Mouse (Mus musculus): ENCODE measurements around the gene Zfp281. TPM values are rescaled to one million over a fixed set of nuclear protein-coding genes. Genes with fewer than 3 reads are reported as not detected.

The Zfp281 gene
- polyA plus RNA-seq (2015; fragmentation: Nextera tagmentation; extraction: Ambion mirVana): 23.9 TPM in 2 replicates

- Histone ChIP-seq H3K27ac (peak within 1 kb of the TSS; percentile 96), H3K4me2 (peak within 1 kb of the TSS; percentile 81), H3K9me3 (no peaks in the 10 kb centered on the region), H3K4me1 (peaks cover 38% of the 10 kb centered on the region), H3K4me3 (peak within 1 kb of the TSS; percentile 72), H3K9ac (peak within 1 kb of the TSS; percentile 96), H3K27me3 (replicated peaks) (no peaks in the 10 kb centered on the region), H3K36me3 (replicated peaks) (peaks cover 17% of the 10 kb centered on the region)
- 2% methylated on average over 45 of the region's 45 CpGs for WGBS
- ATAC-seq (replicated peaks): peak; percentile 99
Measured at GRCm38 (mm10) chr1:136624146-136625018, at the start of gene Zfp281. TSS of gene Zfp281 (plus strand) at chr1:136624901.

- no peak for ATAC-seq (replicated peaks)
- Histone ChIP-seq H3K36me3 (replicated peaks) (no peaks in the 10 kb centered on the region), H3K9me3 (no peaks in the 10 kb centered on the region), H3K27me3 (replicated peaks) (no peaks in the 10 kb centered on the region), H3K4me3 (no peak overlapping the region), H3K9ac (no peak overlapping the region), H3K4me2 (no peak overlapping the region), H3K27ac (no peak overlapping the region), H3K4me1 (0 out of 2 replicates have a peak, but pooled peaks cover 3% of the 10 kb centered on the region)
- 29% methylated on average over 16 of the region's 16 CpGs for WGBS
Measured at GRCm38 (mm10) chr1:136577890-136578663, 46.6 kb upstream of the Zfp281 start.

- 88% methylated on average over 14 of the region's 14 CpGs for WGBS
- no peak overlapping the region for H3K4me3 ChIP-seq
- H3K9me3 ChIP-seq: no peaks in the 10 kb centered on the region
- H3K4me2 ChIP-seq: no peak overlapping the region
- no peaks in the 10 kb centered on the region for H3K27me3 ChIP-seq (replicated peaks)
- no peaks in the 10 kb centered on the region for H3K36me3 ChIP-seq (replicated peaks)
- H3K27ac ChIP-seq: no peak overlapping the region
- no peak for ATAC-seq (replicated peaks)
- H3K9ac ChIP-seq: no peak overlapping the region
- 0 out of 2 replicates have a peak, but pooled peaks cover 3% of the 10 kb centered on the region for H3K4me1 ChIP-seq
Measured at GRCm38 (mm10) chr1:136579360-136579759, 45.3 kb upstream of the Zfp281 start.

- no peak overlapping the region for H3K4me2 ChIP-seq
- H3K27me3 ChIP-seq (replicated peaks): no peaks in the 10 kb centered on the region
- H3K9ac ChIP-seq: no peak overlapping the region
- H3K9me3 ChIP-seq: no peaks in the 10 kb centered on the region
- 91% methylated on average over 8 of the region's 8 CpGs for WGBS
- no peak overlapping the region for H3K27ac ChIP-seq
- no peaks in the 10 kb centered on the region for H3K36me3 ChIP-seq (replicated peaks)
- H3K4me3 ChIP-seq: no peak overlapping the region
- 0 out of 2 replicates have a peak, but pooled peaks cover 3% of the 10 kb centered on the region for H3K4me1 ChIP-seq
- ATAC-seq (replicated peaks): no peak
Measured at GRCm38 (mm10) chr1:136580266-136580665, 44.4 kb upstream of the Zfp281 start.

- ATAC-seq (replicated peaks): no peak
- no peaks in the 10 kb centered on the region for H3K36me3 ChIP-seq (replicated peaks)
- H3K27ac ChIP-seq: no peak overlapping the region
- no peak overlapping the region for H3K4me2 ChIP-seq
- WGBS: 92% methylated on average over 8 of the region's 8 CpGs
- H3K4me3 ChIP-seq: no peak overlapping the region
- H3K9ac ChIP-seq: no peak overlapping the region
- 0 out of 2 replicates have a peak, but pooled peaks cover 3% of the 10 kb centered on the region for H3K4me1 ChIP-seq
- no peaks in the 10 kb centered on the region for H3K9me3 ChIP-seq
- H3K27me3 ChIP-seq (replicated peaks): no peaks in the 10 kb centered on the region
Measured at GRCm38 (mm10) chr1:136581841-136582240, 42.9 kb upstream of the Zfp281 start.

- Histone ChIP-seq H3K27ac (no peak overlapping the region), H3K27me3 (replicated peaks) (no peaks in the 10 kb centered on the region), H3K9me3 (no peaks in the 10 kb centered on the region), H3K36me3 (replicated peaks) (no peaks in the 10 kb centered on the region), H3K4me1 (peaks cover 12% of the 10 kb centered on the region; the same call in 1 of the 2 replicates), H3K9ac (no peak overlapping the region), H3K4me2 (no peak overlapping the region), H3K4me3 (no peak overlapping the region)
- WGBS: 81% methylated on average over 13 of the region's 13 CpGs
- no peak for ATAC-seq (replicated peaks)
Measured at GRCm38 (mm10) chr1:136587761-136588405, 36.8 kb upstream of the Zfp281 start.

- Histone ChIP-seq H3K36me3 (replicated peaks) (no peaks in the 10 kb centered on the region), H3K4me3 (peak overlapping the region; percentile 21), H3K27me3 (replicated peaks) (no peaks in the 10 kb centered on the region), H3K27ac (no peak overlapping the region), H3K9ac (no peak overlapping the region), H3K9me3 (no peaks in the 10 kb centered on the region), H3K4me2 (peak overlapping the region; percentile 49), H3K4me1 (peaks cover 12% of the 10 kb centered on the region; the same call in 1 of the 2 replicates)
- 10% methylated on average over 9 of the region's 9 CpGs for WGBS
- 0 out of 2 replicates have a peak, but pooled peaks have one; percentile 39 for ATAC-seq (replicated peaks)
Measured at GRCm38 (mm10) chr1:136588908-136589307, 35.8 kb upstream of the Zfp281 start.

GRCm38 (mm10) chr1:136592741-136593140, 32.0 kb upstream of the Zfp281 start:
- no peak overlapping the region for H3K27ac ChIP-seq
- ATAC-seq (replicated peaks): no peak
- H3K9me3 ChIP-seq: no peaks in the 10 kb centered on the region
- no peak overlapping the region for H3K4me3 ChIP-seq
- peaks cover 12% of the 10 kb centered on the region; the same call in 1 of the 2 replicates for H3K4me1 ChIP-seq
- no peak overlapping the region for H3K9ac ChIP-seq
- WGBS: 98% methylated on average over 2 of the region's 2 CpGs
- no peaks in the 10 kb centered on the region for H3K36me3 ChIP-seq (replicated peaks)
- no peak overlapping the region for H3K4me2 ChIP-seq
- no peaks in the 10 kb centered on the region for H3K27me3 ChIP-seq (replicated peaks)

- Histone ChIP-seq H3K27me3 (replicated peaks) (no peaks in the 10 kb centered on the region), H3K9me3 (no peaks in the 10 kb centered on the region), H3K9ac (no peak overlapping the region), H3K4me1 (peaks cover 3% of the 10 kb centered on the region; the same call in 1 of the 2 replicates), H3K4me3 (no peak overlapping the region), H3K27ac (no peak overlapping the region), H3K4me2 (no peak overlapping the region), H3K36me3 (replicated peaks) (no peaks in the 10 kb centered on the region)
- ATAC-seq (replicated peaks): no peak
- WGBS: 92% methylated on average over 5 of the region's 5 CpGs
Measured at GRCm38 (mm10) chr1:136594235-136594850, 30.4 kb upstream of the Zfp281 start.

GRCm38 (mm10) chr1:136596821-136597220, 27.9 kb upstream of the Zfp281 start:
- Histone ChIP-seq H3K9ac (no peak overlapping the region), H3K27ac (no peak overlapping the region), H3K36me3 (replicated peaks) (no peaks in the 10 kb centered on the region), H3K4me1 (no peaks in the 10 kb centered on the region), H3K27me3 (replicated peaks) (no peaks in the 10 kb centered on the region), H3K4me3 (no peak overlapping the region), H3K4me2 (no peak overlapping the region), H3K9me3 (no peaks in the 10 kb centered on the region)
- no peak for ATAC-seq (replicated peaks)
- WGBS: 76% methylated on average over 2 of the region's 2 CpGs

GRCm38 (mm10) chr1:136598286-136598685, 26.4 kb upstream of the Zfp281 start:
- no peak overlapping the region for H3K4me2 ChIP-seq
- H3K4me3 ChIP-seq: no peak overlapping the region
- H3K27me3 ChIP-seq (replicated peaks): no peaks in the 10 kb centered on the region
- no peak overlapping the region for H3K27ac ChIP-seq
- no peak for ATAC-seq (replicated peaks)
- H3K4me1 ChIP-seq: no peaks in the 10 kb centered on the region
- no peaks in the 10 kb centered on the region for H3K9me3 ChIP-seq
- 66% methylated on average over 5 of the region's 5 CpGs for WGBS
- H3K36me3 ChIP-seq (replicated peaks): no peaks in the 10 kb centered on the region
- H3K9ac ChIP-seq: no peak overlapping the region

All from midbrain, embryonic 15.5 days (tissue).